Mouse (Mus musculus): ENCODE measurements around the gene Nfkbil1.
A peak's percentile ranks its signal among the peaks of the same experiment; 100 is the strongest.

DNA sequence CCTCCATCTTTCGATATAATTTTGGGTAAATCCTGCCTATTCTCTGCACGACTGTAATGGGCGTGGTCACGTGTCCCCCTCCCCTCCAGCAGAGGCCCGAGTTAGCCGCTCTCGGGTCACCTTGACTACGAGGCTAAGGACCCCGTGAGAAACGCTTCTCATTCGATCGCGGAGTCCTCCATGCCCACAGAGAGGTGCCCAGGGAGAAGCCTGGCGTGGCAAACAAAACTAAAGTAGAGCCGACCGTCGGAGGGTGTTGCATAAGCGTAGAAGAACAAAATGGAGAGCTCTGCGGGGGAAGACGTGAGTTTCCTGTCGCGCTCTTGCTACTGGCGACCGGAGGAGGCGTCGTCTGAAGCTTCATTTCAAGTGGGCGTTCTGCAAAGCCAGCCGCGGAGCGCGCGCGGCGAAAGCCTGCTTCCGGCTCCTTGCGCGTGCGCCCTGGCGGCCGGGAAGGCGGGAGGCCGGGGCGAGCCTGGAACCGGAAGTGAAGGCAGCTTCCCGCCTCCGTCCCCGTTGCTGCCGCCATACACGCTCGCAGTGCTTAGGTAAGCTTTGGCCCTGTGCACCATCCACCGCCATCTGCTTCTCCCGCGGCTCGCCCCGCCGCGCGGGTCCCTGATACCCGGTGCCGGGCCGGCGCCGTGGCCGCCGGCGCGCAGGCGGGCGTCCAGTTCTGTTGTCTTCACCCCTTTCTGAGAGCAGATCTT is 5.9 kb upstream of the Nfkbil1 start, which contains the start of gene Ddx39b:
- TF ChIP-seq CTCF (IDR thresholded peaks at IDR 0.05; ENCODE audit: insufficient read depth, low read depth, low read length) (no peak), POLR2A (IDR thresholded peaks at IDR 0.05; ENCODE audit: insufficient read depth, low read depth, low read length) (peak; percentile 67)
